Mouse (Mus musculus) heart, adult 2 months (tissue): ENCODE data around the gene Tmem212.

ENCODE experiments used
- CTCF ChIP-seq: fragments of 200-600 bp; IDR thresholded peaks from 2 replicates; pipeline ENCODE4 v1.8.1; 2022; ENCODE audit warnings: antibody characterized with exemption, mild to moderate bottlenecking, moderate library complexity
- POLR2A ChIP-seq: fragments of 200-500 bp; IDR thresholded peaks from 2 replicates; pipeline ENCODE4 v1.6.1; 2011; ENCODE audit warnings: mild to moderate bottlenecking, low read depth, low read length, control low read depth; ENCODE audit not compliant: insufficient read depth

GRCm38 (mm10) chr3:27935644-27936043 lies 39.5 kb upstream of the Tmem212 start:
- TF ChIP-seq POLR2A (no peak), CTCF (no peak)
